Mouse (Mus musculus): ENCODE results near the gene Fkbpl. TPM values are rescaled to one million over a fixed set of nuclear protein-coding genes. Genes with fewer than 3 reads are reported as not detected.

The Fkbpl gene
- total RNA-seq, 1 experiment from 2014 or later: 20.6 TPM

DNA sequence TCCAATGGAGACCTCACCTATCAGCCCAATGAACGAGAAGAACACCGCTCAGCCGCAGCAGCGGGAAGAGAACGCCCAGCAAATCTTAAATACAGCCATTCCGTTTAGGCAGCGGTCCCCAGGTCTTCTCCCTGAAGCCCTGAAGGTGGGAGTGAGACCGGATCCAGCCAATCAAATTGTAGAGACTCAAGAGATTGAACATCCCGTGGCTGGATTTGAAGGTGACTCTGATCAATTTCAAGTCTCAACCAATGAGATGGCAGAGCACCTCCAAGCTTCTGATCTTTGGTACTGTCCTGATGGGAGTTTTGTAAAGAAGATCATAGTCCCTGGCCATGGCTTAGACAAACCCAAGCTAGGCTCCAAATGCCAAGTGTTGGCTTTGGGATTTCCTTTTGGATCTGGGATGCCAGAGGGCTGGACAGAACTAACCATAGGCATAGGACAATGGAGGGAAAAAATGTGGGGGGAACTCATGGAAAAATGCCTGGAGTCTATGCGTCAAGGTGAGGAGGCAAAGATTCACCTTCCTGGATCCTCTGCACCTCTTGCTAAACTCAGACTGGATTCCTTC lies 779 bp downstream of the Fkbpl start:
- ATAC-seq (replicated peaks; ENCODE audit: low read depth, poor library complexity, severe bottlenecking): no peak

DNA sequence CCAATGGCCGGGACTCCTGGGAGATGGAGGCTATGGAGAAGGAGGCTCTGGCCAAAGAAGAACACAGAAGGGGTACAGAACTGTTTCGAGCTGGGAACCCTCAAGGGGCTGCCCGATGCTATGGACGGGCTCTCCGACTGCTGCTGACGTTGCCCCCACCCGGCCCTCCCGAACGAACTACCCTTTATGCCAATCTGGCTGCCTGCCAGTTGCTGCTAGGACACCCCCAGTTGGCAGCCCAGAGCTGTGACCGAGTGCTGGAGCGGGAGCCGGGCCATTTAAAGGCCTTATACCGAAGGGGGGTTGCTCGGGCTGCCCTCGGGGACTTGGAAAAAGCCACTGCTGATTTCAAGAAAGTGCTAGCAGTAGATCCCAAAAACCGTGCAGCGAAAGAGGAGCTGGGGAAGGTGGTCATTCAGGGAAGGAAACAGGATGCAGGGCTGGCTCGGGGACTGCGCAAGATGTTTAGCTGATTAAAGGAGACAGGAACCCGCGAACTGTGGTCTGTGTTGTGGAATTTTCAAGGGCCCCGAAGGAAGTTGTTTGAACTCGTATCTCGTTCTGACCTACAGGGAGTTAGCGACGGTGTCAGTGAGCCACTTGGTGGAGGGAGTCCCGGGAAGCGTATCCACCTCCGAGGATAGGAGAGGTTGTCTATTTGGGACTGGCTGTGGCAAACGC lies 1.4 kb downstream of the Fkbpl start:
- no peak for ATAC-seq (replicated peaks; ENCODE audit: low read depth, poor library complexity, severe bottlenecking)

DNA sequence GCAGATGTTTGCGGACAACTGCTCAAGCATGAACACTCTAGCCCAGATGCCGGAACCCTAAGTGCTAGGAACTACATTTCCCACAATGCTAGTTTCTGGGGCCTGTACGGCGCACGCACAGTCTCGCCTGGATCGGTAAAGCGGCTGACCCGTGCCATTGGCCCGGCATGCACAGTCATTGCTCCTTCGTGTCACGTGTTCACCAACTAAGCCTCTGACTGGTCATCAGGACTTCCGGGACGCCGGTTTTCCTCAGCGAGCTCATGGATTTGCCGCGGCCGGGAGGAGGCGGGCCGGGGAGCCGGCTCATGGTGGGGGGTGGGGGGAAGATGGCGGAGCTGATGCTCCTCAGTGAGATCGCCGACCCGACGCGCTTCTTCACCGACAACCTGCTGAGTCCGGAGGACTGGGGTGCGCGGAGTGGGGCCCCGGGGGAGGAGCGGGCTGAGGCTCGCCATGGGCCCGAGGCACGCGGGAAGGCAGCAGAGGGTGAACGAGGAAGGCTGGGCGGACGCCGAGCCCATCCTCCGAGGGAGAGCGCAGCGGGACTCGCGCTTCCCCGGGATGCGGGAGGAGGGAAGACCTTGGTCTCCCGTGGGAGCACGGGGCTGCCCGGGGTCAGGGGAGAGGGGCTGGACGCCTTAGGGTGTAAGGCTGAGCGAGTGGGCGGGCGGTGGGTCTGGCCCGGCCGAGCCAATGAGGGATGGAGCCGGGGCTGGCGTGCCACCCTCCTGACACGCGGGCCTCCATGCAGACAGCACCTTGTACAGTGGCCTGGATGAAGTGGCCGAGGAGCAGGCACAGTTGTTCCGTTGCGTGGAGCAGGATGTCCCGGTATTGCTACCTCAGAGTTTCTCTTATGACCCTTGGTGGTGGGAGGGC lies 2.6 kb downstream of the Fkbpl start, which contains the start of gene Atf6b:
TSS of gene Atf6b (plus strand) at position 241 of the 882 bp plus-strand sequence.
- peak; percentile 87 for ATAC-seq (replicated peaks; ENCODE audit: low read depth, poor library complexity, severe bottlenecking)

DNA sequence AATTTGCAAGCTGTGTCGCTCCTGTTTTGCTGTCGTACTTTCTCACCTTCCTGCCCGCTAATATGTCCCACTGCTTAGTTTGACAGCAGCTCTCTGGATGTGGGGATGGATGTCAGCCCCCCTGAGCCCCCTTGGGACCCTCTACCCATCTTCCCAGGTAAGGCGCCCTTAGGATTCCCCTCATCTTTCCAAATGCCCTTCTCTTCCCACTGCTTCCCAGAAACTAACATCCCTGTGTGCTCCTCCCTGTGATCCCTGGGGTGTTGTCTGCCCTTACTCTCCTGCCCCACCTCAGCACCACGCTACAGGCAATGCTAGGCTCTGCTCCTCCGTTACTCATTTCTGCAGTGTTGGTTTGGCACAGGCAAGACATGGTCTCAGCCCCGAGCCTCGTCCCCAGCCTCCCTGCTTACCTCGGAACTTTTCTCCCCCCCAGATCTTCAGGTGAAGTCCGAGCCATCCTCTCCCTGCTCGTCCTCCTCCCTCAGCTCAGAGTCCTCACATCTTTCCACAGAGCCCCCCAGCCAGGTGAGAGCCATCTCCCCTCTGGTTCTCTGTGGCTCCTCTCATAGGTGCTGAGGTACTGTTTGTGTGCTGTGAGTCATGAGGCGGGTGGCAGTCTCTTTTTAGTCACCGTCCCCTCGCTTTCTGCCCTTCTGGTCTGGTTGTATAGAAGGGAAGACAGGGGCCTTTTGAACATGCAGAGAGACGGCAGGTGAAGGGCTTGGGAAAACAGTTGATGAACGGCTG lies 3.8 kb downstream of the Fkbpl start:
- no peak for ATAC-seq (replicated peaks; ENCODE audit: low read depth, poor library complexity, severe bottlenecking)

DNA sequence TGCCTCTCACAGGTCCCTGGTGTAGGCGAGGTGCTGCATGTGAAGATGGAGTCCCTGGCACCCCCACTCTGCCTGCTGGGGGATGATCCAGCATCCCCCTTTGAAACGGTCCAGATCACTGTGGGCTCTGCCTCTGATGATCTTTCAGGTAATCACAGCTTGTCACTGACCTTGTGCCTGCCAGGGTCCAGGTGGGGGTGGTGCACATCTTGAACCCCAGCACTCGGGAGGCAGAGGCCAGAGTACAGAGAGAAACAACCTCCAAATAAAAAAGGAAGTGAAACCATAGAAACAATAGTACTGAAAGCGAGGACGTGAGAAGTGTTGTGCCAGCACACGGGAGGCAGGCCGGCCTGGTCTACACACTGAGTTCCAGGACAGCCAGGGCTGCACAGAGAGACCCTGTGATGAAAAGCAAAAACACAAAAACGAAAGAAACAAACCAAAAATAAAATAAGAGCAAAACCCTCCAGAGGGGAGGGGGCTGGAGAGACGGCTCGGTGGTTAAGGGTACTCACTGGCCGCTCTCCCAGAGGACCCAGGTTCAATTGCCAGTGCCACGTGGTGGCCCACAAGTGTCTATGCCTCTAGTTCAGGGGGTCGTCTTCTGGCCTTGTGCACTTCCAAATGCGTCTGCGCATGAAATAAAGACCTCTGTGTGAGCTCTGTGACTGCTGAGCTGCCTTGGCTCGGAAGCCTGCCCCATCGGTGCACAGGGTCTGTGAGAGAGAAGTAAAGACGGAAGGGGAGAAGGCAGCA lies 4.7 kb downstream of the Fkbpl start:
- no peak for ATAC-seq (replicated peaks; ENCODE audit: low read depth, poor library complexity, severe bottlenecking)

DNA sequence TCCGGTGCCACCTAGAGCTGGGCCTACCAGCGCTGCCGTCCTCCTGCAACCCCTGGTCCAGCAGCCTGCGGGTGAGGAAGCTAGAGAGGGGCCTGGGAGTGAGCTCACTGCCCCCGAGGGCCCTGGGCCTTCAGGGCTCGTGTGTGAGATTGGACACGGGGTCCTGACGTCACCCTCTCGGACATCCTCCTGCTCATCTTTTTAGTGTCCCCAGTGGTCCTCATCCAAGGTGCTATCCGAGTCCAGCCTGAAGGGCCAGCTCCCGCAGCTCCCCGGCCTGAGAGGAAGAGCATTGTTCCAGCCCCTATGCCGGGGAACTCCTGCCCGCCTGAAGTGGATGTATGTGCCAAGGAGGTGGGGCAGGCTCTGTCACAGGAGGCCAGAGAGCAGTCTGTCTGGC lies 6.2 kb downstream of the Fkbpl start:
- no peak for ATAC-seq (replicated peaks; ENCODE audit: low read depth, poor library complexity, severe bottlenecking)

DNA sequence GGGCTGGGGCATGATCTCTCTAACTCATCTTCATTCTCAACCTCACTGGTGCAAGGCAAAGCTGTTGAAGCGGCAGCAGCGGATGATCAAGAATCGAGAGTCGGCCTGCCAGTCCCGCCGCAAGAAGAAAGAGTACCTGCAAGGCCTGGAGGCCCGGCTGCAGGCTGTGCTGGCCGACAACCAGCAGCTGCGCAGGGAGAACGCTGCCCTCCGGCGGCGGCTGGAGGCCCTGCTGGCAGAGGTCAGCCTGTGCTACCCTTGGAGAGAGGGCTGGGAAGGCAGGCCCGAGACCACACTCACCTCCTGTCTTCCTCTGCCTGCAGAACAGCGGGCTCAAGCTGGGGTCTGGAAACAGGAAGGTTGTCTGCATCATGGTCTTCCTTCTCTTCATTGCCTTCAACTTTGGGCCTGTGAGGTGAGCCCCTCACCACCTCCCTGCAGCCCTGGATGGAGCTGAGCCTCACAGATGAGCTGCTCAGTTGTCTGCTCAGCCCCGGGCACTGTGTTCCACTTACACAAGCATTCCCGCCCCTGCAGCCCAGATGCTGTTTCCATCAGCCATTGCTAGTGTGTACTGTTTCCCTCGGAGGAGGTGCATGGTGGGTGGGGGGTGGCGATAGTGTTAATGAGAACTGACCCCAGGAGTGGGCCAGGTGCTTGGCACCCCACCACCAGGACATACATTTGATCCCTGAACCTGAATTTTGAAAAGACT lies 7.1 kb downstream of the Fkbpl start:
- ATAC-seq (replicated peaks; ENCODE audit: low read depth, poor library complexity, severe bottlenecking): no peak; the same call in 1 of the 2 replicates

DNA sequence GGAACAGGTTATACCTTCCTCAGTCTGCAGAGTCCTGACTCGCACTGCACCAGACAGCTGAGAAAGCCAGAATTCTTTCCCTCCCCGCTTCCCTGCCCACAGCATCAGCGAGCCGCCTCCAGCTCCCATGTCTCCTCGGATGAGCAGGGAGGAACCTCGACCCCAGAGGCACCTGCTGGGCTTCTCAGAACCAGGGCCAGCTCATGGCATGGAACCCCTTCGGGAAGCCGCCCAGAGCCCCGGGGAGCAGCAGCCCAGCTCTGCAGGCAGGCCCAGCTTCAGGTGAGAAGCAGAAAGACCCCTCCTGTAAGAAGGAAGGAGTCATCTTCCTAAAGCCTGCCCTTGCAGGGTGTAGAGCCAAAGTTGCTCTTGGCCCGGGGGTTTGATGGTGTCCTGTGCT lies 8.0 kb downstream of the Fkbpl start:
- no peak for ATAC-seq (replicated peaks; ENCODE audit: low read depth, poor library complexity, severe bottlenecking)

DNA sequence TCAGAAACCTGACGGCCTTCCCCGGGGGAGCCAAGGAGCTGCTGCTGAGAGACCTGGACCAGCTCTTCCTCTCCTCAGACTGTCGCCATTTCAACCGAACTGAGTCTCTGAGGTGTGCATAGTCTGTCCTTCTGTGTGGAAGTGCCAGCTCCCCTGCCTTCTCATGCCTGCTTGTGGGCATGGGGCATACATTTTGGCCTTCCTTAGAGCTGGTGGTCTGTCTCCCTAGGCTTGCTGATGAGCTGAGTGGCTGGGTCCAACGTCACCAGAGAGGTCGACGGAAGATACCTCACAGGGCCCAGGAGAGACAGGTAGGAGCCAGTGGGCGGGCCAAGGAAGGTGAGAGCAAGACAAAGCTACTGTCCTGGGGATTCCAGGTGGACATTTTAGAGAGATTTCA lies 8.4 kb downstream of the Fkbpl start:
- ATAC-seq (replicated peaks; ENCODE audit: low read depth, poor library complexity, severe bottlenecking): no peak

DNA sequence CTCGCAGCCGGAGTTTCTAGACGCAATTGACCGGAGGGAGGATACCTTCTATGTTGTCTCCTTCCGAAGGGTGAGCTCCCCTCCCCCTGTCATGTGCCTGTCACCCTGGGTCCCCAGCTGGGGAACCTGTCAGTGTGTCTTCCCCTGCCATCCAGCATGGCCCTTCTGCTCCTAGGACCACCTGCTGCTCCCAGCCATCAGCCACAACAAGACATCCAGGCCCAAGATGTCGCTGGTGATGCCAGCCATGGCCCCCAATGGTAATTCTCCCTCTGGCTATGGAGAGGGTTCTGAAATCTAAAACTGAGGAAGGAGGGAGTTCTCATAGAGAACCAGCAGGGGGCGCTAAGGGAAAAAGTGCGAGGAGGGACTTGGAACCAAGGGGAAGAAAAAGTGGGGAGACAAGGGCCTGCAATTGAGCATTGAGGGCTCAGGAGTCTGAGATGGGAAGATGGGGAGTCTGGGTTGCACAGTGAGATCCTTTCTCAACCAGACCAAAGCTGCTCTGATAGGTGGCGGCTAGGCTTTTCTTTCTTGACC lies 9.3 kb downstream of the Fkbpl start:
- ATAC-seq (replicated peaks; ENCODE audit: low read depth, poor library complexity, severe bottlenecking): no peak

DNA sequence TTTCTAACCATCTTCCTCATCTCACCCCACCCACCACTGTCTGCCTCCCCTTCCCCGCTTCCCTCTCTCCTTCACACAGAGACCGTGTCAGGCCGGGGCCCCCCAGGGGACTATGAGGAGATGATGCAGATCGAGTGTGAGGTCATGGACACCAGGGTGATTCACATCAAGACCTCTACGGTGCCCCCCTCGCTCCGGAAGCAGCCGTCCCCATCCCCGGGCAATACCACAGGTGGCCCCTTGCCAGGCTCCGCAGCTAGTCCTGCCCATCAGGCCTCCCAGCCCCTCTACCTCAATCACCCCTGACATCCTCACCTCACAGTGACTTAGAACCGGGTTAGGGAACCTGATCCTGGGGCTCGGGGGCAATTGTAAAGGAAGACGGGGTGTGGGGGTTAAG lies 9.8 kb downstream of the Fkbpl start:
- no peak for ATAC-seq (replicated peaks; ENCODE audit: low read depth, poor library complexity, severe bottlenecking)

DNA sequence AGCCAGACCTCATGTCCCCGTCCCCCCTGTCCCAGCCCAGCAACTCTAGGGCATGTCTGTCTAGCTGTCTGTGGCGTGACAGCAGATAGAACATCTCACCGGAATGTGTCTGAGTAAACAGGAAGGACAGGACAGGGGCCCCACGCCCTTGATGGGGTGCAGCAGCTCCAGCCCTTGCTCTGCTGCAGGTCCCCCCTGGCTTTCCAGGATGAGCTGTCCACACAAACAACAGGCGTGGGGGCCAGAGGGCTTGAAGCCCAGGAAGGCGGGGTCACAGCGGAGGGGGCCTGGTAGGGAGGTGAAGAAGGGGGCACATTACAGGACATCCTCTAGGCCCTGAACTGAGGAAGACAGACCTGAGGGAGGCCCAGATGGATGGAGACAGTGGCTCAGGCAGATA lies 10.6 kb downstream of the Fkbpl start:
- ATAC-seq (replicated peaks; ENCODE audit: low read depth, poor library complexity, severe bottlenecking): no peak

DNA sequence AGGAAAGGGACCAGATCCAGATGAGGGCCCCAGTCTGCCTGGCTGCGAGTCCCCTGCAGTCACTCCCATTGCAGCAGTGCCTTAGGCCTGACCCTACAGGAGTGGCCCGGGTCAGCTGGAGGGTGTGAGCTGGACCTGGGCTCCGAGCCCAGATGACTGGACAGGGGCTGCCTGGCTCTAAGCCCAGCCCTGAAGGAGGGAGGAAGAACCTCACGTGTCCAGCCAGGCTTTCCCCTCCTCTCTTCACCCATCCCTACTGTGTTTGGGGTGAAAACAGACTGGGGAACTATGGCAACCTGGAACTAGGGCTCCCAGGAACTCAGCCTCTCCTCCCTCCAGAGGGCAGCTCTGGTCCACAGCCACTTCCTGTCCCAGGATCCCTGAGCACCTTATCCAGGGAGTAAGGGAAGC lies 11.0 kb downstream of the Fkbpl start:
- no peak for ATAC-seq (replicated peaks; ENCODE audit: low read depth, poor library complexity, severe bottlenecking)

DNA sequence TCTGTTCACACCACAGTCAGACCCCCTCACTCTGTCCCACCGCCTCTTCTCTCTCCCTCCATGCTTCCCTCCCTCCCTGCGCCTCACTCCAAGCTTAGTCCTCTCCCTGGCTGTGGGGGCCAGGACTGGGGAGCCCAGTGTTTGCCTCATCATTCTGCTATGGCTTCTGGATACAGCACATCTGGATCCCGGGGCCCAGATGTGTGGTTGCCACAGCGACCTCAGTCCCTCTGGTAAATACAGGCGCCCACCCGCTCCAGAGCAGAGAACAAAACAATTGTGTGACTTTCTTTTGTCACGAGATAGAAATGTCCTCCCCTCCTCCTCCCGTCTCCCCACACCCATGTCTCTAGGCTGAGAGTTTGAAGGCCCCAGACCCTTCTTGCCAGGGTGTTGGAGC lies 12.1 kb downstream of the Fkbpl start:
- no peak for ATAC-seq (replicated peaks; ENCODE audit: low read depth, poor library complexity, severe bottlenecking)

DNA sequence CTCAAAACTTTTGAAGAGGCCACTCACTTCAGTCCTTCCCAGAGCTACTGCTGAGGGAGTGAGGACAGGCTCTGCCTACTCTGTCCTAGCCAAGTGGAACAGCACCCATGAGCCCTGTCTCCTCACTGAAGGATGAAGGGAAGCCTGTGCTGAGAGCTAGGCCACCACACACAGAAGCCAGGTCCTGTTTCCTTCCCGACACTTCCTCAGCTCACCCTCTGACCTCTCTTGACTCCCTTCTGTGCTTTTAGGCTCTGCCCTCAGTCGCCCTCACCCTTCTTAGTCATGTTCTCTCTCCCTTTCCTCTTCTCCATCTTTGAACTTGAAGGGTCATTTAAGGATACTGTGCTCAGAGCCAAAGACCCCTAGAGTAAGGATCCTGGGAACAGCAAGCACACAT lies 12.7 kb downstream of the Fkbpl start:
- ATAC-seq (replicated peaks; ENCODE audit: low read depth, poor library complexity, severe bottlenecking): no peak

DNA sequence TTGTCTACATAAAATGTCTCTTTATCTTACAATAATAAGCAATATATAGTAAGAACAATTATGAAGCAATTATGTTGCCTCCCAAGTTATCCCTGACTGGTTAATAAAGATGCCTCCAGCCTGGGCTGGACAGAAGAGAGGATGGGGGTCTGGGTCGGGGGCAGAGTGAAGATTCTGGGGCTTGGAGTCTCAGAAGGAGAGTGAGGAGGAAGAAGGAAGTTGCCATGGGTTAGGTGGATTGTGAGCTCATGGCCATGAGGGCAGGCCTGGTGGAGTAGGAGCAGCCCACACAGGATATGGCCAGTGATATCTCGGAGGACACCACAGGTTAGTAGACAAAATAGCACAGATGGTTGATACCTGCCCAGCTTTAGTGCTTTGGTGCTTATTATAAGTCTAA lies 13.6 kb downstream of the Fkbpl start:
- no peak for ATAC-seq (replicated peaks; ENCODE audit: low read depth, poor library complexity, severe bottlenecking)

DNA sequence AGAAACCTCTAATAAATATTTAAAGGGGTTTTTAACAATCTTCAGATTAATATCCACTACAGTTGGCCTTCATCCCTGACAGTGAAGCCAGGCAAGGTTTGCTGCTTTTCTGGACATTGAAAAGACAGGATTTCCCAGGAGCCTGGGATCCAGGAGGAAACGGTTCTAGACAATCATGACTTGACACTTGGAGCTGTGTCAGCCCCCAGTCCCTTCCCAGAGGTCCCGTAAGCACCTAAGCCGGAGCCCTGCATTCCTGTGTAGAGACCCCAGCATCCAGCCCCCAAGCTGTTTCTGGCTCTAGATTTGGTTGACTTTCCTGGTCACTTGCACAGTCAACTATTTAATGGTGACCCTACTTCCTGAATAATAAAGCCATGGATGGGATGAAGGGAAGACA lies 14.0 kb downstream of the Fkbpl start:
- no peak for ATAC-seq (replicated peaks; ENCODE audit: low read depth, poor library complexity, severe bottlenecking)

DNA sequence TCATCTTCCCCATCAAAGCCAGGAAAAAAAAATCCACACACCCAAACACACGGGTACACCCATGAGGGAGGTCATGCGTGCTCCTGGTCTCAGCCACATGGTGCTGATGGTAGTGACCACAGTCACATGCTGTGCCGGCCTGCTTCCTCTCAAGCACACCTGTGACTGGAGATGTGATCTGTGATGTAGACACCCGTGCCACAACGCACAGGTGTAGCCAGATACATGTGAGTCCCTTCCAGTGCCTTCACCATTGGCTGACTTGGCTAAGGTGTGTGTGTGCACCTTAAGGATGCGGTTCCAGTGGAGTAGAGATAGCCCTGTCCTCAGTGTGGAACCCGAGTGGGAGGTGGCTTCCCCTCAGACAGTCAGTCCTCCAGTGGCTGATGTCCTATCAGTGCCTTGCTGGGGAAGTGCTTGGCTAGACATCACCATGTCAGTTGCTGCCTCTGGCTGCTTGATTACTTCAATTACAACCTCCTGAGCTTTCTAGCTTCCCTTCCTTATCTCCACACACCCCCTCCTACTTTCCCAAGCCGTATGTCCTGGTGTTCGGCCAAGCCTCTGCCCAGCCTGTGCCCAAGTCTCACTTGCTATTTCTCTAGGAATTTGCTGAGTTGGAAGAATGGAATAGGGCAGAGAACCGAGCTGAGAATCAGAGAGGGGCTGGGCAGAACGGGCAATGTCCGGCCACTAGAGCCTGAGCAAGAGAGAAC lies 14.8 kb downstream of the Fkbpl start:
- peak; percentile 44; the same call in 1 of the 2 replicates for ATAC-seq (replicated peaks; ENCODE audit: low read depth, poor library complexity, severe bottlenecking)

Data from common myeloid progenitor, adult 5-6 weeks (primary cell).